Mouse (Mus musculus): ENCODE measurements around the gene Fmr1nb.
"Not testable (repeated sequence)": the region's sequence is repeated elsewhere in the genome, so short reads cannot be mapped to it uniquely, and the experiment has no call there.

Gene Fmr1nb

DNA sequence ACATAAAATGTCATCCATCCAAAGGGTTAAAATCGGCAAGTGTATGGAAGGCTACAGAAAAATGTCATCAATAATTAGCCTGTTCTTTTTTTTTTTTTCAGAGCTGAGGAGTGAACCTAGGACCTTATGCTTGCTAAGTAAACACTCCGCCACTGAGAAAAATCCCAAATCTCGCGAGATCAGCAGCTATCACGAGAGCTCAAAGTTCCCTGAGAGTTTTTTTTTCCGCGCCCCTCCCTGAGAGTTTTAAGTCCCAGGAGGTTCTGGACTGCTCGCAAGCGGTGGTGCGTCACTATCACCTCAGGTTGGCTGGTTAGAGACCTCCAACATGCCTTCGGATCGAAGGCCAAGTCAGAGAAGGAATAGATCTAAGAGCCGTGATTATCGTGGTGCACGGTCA, at the start of gene Fmr1nb:
TSS of gene Fmr1nb (plus strand) at position 234 of the 400 bp plus-strand sequence.
- DNase-seq (ENCODE audit: low spot score in 2 of 2) = no peak

DNA sequence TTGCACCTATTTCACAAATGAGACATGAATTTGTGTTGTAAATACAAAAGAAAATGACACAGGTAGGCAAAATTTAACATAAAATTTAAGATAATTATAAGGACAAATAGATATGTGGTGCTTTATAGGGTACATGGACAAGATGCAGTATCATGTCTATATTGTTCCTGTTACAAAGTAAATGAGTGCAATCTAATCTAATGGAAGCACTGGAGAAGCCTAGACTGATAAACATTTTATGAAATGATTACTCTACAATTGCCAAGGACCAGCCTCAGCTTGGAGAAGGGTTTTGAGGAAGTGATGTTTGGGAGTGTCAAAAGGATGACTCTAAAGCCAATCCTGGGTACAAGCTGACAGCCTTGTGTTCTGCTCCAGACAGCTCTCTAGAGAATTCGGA, 24.7 kb upstream of the Fmr1nb start:
- DNase-seq (ENCODE audit: low spot score in 2 of 2) = no peak

DNA sequence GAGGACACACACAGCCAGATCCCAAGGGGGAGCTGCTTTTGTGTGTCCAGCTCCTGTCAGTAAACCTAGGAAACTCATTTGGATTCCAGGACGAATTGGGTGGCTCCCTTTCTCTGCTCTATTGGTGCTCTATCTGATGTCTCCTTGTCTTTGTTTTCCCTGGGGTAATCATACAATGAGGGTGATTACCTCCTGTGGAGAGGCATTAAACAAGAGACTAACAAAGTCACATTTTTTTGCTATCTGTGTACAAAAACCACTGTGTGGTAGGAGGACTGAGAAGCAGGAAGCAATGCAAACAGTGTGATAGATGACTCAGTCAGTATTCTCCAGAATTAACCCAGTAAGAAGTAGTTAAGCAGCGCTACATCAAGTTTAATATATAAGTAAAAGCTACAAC, 21.6 kb upstream of the Fmr1nb start:
- DNase-seq (ENCODE audit: low spot score in 2 of 2) = no peak

DNA sequence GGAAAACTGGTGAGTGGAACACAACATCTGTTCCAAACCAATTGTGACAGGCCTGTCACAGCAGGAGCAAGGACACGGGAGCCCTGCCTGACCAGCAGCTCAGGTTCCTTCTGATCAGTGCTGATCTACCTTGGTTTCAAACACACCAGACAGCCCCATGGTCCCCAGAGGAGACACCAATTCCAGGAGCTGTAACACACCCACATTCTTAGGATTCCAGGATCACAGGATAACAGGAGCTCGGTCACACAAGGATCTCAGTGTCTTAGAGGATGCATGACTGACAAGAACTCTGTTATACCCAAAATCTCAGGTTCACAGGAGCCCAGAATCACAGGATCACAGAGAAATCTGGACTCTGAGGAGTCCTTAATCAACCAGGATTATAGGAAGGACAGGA, 58.8 kb downstream of the Fmr1nb start:
- DNase-seq (ENCODE audit: low spot score in 2 of 2) = not testable (repeated sequence)

DNA sequence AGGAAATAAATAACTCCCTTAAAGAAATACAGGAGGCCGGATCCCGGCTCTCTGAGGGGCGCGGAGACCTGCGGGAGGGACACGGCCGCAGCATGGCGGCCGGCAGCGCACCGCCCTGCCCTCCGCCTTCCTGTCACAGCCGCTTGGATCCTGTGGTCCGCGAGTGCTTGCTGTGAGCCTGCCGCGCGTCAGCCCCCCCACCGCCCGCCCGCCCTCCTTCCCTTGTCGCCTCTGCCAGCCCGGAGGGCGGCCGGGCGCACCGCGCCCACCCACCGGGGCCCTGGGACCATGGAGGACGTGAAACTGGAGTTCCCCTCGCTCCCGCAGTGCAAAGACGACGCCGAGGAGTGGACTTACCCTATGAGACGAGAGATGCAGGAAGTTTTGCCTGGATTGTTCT, 59.4 kb downstream of the Fmr1nb start, which contains the start of gene Gm14698:
TSS of gene Gm14698 (plus strand) at position 35 of the 400 bp plus-strand sequence.
- DNase-seq (ENCODE audit: low spot score in 2 of 2) = peak in 1 of 2 experiments; percentile 7

DNA sequence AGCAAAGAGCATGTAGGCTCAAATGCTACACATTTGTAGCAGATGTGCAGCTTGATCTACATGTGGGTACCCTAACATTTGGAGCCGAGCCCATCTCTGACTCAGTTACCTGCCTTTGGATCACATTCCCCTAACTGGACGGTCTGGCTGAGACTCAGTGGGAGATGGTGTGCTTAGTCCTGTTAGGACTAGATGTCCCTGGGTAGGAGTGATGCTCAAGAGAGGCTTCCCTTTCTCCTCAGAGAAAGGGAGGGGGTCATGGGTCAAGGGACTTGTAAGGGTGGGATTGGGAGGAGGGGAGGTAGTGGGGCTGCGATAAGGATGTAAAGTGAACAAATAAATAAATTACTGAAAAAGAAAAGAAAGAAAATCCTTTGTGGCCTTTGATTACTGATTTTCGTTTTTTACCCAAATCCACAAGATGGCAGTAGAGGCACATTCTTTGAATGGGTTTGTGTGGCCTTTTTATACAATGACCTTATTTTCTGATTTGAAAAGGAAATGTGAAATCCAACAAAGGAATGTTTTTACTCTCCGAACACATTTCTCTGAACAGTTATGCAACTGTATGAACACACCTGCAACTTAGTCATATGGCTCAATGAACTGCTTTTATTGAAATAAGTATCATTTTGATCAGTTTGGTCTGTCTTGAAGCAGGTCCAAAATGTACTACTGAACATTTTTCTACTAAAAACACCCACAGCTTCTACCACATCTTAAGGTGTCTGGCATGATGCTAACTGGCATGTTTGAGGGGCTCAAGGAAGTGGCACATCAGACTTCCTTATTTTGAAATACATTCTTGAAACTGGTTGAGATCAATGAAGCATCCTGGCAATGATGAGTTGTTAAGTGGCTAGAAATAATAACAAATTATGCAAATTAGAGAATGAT, 78.2 kb downstream of the Fmr1nb start:
- peak; percentile 1 to 5 for DNase-seq (ENCODE audit: low spot score in 2 of 2)

Data from right cerebral cortex, adult 2 months (tissue).